Mouse (Mus musculus) intestine, embryonic 15.5 days (tissue): Measurements from ENCODE around the gene Derl2. TPM values are rescaled to one million over a fixed set of nuclear protein-coding genes. Genes with fewer than 3 reads are reported as not detected.

ENCODE experiments used
- ATAC-seq: fragments of 200-750 bp; cut with Nextera tagmentation; 2 replicates; pipeline ENCODE4 v1.8.0; 2017; ENCODE audit warnings: moderate TSS enrichment, moderate library complexity
- H3K27ac ChIP-seq: fragments of 300-500 bp; sonication (generic); 2 replicates; pipeline ENCODE4 v1.5.1; 2015; ENCODE audit warnings: mild to moderate bottlenecking, inconsistent platforms
- H3K27me3 ChIP-seq: fragments of 300-500 bp; sonication (generic); replicated peaks from 2 replicates; pipeline ENCODE4 v1.6.1; 2015; ENCODE audit warnings: inconsistent platforms
- H3K36me3 ChIP-seq: fragments of 300-500 bp; sonication (generic); 2 replicates; pipeline ENCODE4 v1.6.1; 2015; ENCODE audit warnings: inconsistent platforms
- H3K4me1 ChIP-seq: fragments of 300-500 bp; sonication (generic); replicated peaks from 2 replicates; pipeline ENCODE4 v1.6.1; 2015; ENCODE audit warnings: inconsistent platforms
- H3K4me2 ChIP-seq: fragments of 300-500 bp; sonication (generic); replicated peaks from 2 replicates; pipeline ENCODE4 v1.6.1; 2015; ENCODE audit warnings: mild to moderate bottlenecking, inconsistent platforms
- H3K4me3 ChIP-seq: fragments of 300-500 bp; sonication (generic); replicated peaks from 2 replicates; pipeline ENCODE4 v1.5.1; 2015; ENCODE audit warnings: inconsistent platforms
- H3K9ac ChIP-seq: fragments of 300-500 bp; sonication (generic); 2 replicates; pipeline ENCODE4 v1.6.1; 2015; ENCODE audit warnings: inconsistent platforms
- H3K9me3 ChIP-seq: fragments of 300-500 bp; sonication (generic); 2 replicates; pipeline ENCODE4 v1.6.1; 2016; ENCODE audit warnings: inconsistent platforms
- WGBS: fragments of 180-500 bp; shearing (Covaris S2); methylation state at CpG from one replicate; pipeline ENCODE4 v1.1.7; 2015; 5-methylcytosine and 5-hydroxymethylcytosine counted together
- polyA plus RNA-seq: library from polyadenylated mRNA; unstranded; fragments of >200 nt; fragmentation: Nextera tagmentation; extraction: Ambion mirVana; gene quantifications from 2 replicates; pipeline ENCODE4 v1.2.1, GENCODE M21; 2015

Gene Derl2
- polyA plus RNA-seq, 1 experiment from 2014 or later: 71.8 TPM

DNA sequence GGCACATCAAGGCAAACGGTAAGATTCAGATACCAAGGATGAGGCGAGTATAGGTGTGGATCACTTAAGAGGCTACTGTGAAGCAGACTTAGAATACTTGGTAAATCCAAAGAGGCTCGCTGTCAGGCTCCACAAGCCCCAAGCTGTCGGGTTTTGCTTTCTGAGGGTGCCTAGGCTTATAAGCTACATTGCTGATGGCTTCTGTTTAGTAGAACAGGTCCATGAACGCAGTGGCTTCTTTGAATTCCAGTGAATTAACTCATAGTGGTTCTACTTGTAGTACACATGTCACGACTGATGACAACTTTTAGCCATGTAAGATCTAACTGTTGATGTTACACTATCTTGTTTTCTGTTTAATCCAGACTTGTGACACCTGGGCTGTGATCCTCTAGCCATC lies 42.3 kb downstream of the Derl2 start:
- Histone ChIP-seq H3K9ac (no peak overlapping the region), H3K27me3 (no peaks in the 10 kb centered on the region), H3K4me1 (peaks cover 14% of the 10 kb centered on the region), H3K4me3 (no peak overlapping the region), H3K4me2 (no peak overlapping the region), H3K27ac (no peak overlapping the region), H3K9me3 (no peaks in the 10 kb centered on the region), H3K36me3 (peaks cover 52% of the 10 kb centered on the region)
- 86% methylated on average over 6 of the region's 6 CpGs for whole genome bisulfite sequencing
- no peak for ATAC-seq

DNA sequence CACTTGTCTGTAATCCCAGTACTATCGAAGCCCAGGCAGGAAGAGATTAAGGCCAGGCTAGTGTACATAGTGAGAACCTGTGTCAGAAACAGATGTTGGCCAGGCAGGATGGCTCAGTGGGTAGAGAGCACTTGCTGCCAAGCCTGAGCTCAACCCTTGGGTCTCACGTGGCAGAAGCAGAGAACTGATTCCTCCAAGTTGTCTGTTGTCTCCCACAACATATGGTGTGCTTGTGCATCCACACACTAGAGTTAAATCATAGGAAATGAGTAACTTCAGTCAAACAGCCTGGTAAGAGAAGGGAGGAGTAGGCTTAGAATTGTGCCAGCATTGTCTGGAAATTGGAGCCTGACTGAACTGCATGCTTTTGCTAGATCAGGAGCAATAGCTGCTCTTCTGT lies 44.4 kb downstream of the Derl2 start:
- Histone ChIP-seq H3K36me3 (peaks cover 43% of the 10 kb centered on the region), H3K4me1 (peaks cover 5% of the 10 kb centered on the region), H3K27ac (no peak overlapping the region), H3K9ac (no peak overlapping the region), H3K4me3 (no peak overlapping the region), H3K4me2 (no peak overlapping the region), H3K27me3 (no peaks in the 10 kb centered on the region), H3K9me3 (no peaks in the 10 kb centered on the region)
- no peak for ATAC-seq
- 77% methylated on average over 2 of the region's 2 CpGs for WGBS

DNA sequence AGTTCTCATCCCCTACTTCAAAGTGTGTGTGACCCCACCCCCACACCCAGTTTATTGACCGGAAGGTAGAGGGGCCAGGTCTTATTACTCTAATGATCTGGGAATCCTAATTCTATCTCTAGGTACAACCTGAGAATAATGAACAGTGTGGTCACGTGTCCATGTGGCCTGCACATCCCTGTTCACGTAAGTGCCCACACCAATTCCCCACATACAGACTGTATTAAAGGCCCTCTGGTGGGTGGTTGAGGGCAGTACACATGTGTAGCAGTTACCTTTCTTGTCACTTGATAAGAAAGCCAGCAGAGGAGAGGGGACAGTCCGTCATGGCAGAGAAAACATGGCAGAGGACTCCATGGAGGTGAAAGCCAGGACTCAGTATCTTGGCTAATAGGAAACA lies 45.7 kb downstream of the Derl2 start:
- H3K27ac ChIP-seq: no peak overlapping the region
- no peak for ATAC-seq
- 71% methylated on average over 4 of the region's 4 CpGs for WGBS
- H3K9ac ChIP-seq: no peak overlapping the region
- H3K4me1 ChIP-seq: peaks cover 5% of the 10 kb centered on the region
- no peak overlapping the region for H3K4me3 ChIP-seq
- no peaks in the 10 kb centered on the region for H3K9me3 ChIP-seq
- H3K36me3 ChIP-seq: peaks cover 32% of the 10 kb centered on the region
- no peaks in the 10 kb centered on the region for H3K27me3 ChIP-seq
- H3K4me2 ChIP-seq: no peak overlapping the region

DNA sequence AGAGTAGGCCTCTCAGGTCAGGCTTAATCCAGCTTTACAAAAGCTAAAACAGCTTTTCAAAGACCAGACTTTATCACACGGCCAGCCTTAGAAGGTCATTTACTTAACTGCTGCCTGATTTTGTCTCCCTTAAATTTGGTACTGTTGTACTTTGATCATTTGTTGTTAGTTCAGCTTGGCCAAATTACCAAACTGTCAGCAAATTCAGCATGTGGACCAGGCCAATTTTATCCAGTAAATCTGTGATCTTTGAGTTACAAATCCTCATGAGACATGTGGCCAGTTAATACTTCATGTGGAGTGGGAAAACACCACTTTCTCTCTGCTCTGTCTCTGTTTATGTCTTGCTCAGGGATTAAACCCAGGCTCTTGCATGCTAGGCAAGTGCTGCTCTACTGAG lies 47.1 kb downstream of the Derl2 start:
- Histone ChIP-seq H3K27me3 (no peaks in the 10 kb centered on the region), H3K4me2 (no peak overlapping the region), H3K27ac (no peak overlapping the region), H3K9ac (no peak overlapping the region), H3K9me3 (no peaks in the 10 kb centered on the region), H3K36me3 (0 out of 2 replicates have a peak, but pooled peaks cover 20% of the 10 kb centered on the region), H3K4me3 (no peak overlapping the region), H3K4me1 (peaks cover 12% of the 10 kb centered on the region)
- no peak for ATAC-seq
- 67% methylated on average over 1 of the region's 1 CpGs for WGBS

DNA sequence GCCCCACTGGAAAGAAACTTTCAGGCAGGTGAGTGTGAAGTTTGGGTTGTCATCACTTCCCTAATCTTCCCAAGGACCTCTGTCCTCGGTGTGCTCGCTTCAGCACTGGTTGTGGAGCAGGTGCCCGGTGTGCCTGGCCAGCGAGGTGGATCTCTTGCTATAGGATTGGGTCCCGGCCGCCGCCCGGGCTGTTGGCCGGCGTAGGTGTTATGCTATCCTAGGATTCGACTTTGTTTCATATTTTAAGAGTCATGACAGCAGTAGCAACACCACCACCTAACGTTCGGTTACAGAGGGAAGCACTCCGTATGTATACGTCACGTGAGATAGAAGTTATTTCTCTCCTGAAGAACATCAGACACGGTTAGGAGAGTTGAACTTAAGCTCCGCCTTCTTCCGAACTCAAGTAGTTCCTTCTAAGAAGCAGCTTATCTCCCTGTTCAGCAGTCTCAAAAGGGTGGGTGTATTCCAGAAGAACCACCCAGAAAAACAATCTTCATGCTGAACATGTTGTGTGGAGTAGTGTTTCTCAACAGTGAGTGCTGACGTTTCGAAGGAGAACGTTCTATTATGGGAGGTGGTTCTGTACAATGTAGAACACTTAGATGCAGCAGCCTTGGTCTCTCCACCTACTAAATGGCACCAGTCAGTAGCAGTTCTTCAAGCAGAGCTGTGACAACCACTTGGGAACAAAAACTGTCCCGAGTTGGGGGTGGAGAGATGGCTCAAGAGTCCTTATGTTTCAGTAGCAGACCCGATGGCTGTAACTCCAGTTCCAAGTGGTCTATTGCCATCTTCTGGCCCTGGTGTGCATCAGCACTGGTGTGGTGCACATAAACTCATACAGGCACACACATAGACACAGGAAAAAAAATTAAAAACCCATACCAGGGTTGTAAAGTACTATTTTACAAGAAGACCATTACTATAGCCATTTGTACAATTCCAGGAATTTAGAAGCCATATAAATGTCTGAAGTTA lies 48.8 kb downstream of the Derl2 start:
- Histone ChIP-seq H3K36me3 (peaks cover 10% of the 10 kb centered on the region; the same call in 1 of the 2 replicates), H3K9me3 (no peaks in the 10 kb centered on the region), H3K4me2 (peak overlapping the region; percentile 76), H3K27me3 (no peaks in the 10 kb centered on the region), H3K27ac (peak overlapping the region; percentile 79), H3K4me3 (peak overlapping the region; percentile 90), H3K9ac (peak overlapping the region; percentile 53), H3K4me1 (peaks cover 12% of the 10 kb centered on the region)
- peak; percentile 48 for ATAC-seq
- 15% methylated on average over 24 of the region's 24 CpGs for WGBS

DNA sequence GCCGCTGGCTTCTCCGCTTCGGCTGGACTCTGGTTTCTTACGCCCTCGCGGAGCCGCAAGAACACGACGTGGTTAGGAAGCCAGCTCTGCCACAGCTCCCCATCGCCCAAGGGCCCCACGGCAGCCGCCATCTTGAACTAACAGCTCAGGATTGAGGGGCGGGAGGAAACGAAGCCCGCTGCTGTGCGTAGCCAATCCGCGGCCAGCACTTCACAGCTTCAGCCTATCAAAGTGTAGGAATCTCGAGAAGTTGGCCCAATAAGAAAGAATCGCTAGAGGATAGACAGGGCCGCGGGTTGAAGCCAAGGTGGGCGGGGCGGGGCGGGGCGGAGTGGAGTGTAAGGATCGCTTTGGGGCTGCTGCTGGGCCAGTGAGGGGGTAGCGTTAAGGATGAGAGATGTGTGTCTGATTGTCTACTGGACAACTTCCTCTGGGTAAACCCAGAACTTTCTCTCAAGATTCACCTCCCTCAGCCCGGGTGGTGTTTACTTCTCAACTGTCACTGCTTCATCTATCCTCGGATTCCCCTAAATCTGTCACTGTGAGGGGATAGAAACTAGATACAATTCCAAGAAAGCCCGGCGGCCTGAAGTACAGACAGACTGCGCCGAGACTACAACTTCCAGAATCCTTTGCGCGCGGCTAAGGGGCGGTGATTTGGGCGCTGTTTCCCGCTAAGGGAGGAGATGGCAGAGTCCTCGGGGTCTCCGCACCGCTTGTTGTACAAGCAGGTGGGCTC lies 49.7 kb downstream of the Derl2 start, which contains the start of the genes Nup88 and Rpain:
Gene Nup88 (minus strand): TSS at position 153 of the 739 bp plus-strand sequence.
Gene Rpain (plus strand): TSS at position 393 of the 739 bp plus-strand sequence.
- Histone ChIP-seq H3K27me3 (no peaks in the 10 kb centered on the region), H3K4me2 (peak within 1 kb of the TSS; percentile 76), H3K9me3 (no peaks in the 10 kb centered on the region), H3K27ac (peak within 1 kb of the TSS; percentile 85), H3K4me1 (peaks cover 12% of the 10 kb centered on the region), H3K9ac (peak within 1 kb of the TSS; percentile 90), H3K36me3 (peaks cover 13% of the 10 kb centered on the region; the same call in 1 of the 2 replicates), H3K4me3 (peak within 1 kb of the TSS; percentile 90)
- under 1% methylated on average over 43 of the region's 43 CpGs for WGBS
- ATAC-seq: peak; percentile 98

DNA sequence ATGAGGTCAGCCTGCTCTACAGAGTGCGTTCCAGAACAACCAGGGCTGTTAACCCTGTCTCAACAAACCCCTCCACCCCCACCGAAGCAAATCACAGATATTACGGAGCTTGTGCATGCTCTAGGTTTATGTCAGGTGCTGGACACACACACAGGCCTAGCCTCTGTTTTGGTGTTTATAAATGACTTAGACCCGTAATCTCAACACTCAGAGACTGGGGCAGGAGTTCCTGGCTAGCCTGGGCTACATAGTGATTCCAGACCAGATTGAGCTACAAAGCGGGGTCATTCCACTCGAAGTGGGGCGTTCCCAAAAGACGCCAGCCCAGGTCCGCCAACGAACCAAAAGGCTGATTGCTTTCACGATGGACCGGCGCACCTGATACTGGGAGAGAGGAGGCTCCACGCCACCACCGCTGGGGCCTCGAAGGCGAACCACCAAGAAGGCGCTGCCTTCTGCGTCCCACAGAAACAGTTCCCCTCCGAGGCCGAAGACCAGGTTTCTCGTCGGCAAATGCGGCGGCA lies 50.3 kb downstream of the Derl2 start:
- no peaks in the 10 kb centered on the region for H3K27me3 ChIP-seq
- H3K9ac ChIP-seq: peak overlapping the region; percentile 90
- H3K4me3 ChIP-seq: peak overlapping the region; percentile 90
- WGBS: under 1% methylated on average over 25 of the region's 25 CpGs
- no peaks in the 10 kb centered on the region for H3K9me3 ChIP-seq
- peaks cover 16% of the 10 kb centered on the region; the same call in 1 of the 2 replicates for H3K36me3 ChIP-seq
- peak overlapping the region; percentile 76 for H3K4me2 ChIP-seq
- H3K4me1 ChIP-seq: peaks cover 12% of the 10 kb centered on the region
- H3K27ac ChIP-seq: peak overlapping the region; percentile 85
- ATAC-seq: peak; percentile 34

DNA sequence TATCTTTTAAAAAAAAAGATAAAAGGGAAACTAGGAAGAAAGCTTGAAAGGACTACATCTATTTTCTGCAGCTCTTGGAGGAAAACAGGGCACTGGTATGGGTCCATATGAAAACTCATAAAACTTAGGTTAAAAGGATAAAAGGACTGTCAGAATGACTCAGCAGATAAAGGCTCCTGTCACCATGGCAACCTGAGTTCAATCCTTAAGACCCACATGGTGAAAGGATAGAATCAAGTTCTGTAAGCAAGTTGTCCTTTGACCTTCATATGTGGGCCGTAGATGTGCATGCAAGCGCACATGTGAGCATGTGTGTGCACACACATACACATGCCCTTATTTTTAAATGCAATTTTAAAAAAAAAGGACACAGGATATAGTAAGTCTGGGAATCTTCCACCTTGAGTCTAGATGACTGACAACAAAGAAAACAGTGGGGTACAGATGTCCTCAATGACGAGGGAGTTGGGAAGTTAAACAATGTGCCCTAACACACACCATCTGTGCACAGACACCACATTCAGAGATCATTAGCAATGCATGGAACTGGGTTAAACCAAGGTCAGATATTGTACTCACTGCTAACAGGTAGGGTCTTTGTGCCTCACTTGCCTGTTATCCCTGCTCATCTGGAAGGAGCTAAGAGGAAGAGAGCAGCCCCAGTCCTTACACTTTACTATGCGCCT lies 55.3 kb downstream of the Derl2 start:
- WGBS: 81% methylated on average over 4 of the region's 4 CpGs

DNA sequence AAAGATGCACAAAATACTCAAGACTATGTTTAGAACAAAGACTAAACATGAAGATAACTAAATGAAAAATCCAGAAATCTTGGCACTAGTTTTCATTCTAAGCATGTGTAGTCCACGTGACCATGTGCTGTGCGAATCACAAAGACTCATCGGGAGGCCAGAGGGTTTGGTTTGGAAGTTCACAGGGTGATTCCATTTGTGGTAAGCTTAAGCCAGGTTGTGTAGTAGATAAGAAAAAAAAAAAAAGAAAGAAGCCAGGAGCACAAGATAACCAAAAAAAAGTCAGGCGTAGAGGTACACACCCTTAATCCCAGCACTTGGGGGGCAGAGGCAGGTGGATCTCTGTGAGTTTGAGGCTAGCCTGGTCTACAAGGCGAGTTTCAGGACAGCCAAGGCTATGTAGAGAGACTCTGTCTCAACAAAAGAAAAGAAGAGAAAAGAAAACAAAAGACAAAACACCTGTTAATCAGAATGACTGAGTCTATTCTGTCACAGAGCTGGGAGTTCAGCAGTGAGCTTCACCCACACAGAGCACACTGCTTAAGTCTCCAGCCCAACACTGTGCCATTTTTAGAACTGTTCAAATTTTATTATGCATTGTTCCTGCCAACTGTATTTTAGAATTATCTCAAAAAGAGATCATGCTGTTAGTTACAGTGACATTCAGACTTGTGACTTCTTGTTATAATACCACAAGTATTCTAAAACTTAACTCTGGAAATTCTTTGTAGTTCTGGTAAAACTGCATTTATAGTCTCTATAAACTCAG lies 58.7 kb downstream of the Derl2 start:
- H3K36me3 ChIP-seq: peaks cover 39% of the 10 kb centered on the region
- H3K4me3 ChIP-seq: no peak overlapping the region
- no peak overlapping the region for H3K4me2 ChIP-seq
- ATAC-seq: no peak
- 92% methylated on average over 5 of the region's 5 CpGs for WGBS
- H3K9ac ChIP-seq: no peak overlapping the region
- H3K9me3 ChIP-seq: no peaks in the 10 kb centered on the region
- no peak overlapping the region for H3K27ac ChIP-seq
- H3K4me1 ChIP-seq: no peaks in the 10 kb centered on the region
- H3K27me3 ChIP-seq: no peaks in the 10 kb centered on the region

More for the DNA sequence above, 55.3 kb downstream of the Derl2 start:
- ATAC-seq: no peak
- H3K36me3 ChIP-seq: peaks cover 31% of the 10 kb centered on the region
- H3K4me1 ChIP-seq: 0 out of 2 replicates have a peak, but pooled peaks cover 8% of the 10 kb centered on the region
- no peak overlapping the region for H3K9ac ChIP-seq
- H3K4me2 ChIP-seq: no peak overlapping the region
- H3K27ac ChIP-seq: no peak overlapping the region
- no peaks in the 10 kb centered on the region for H3K27me3 ChIP-seq
- no peak overlapping the region for H3K4me3 ChIP-seq
- H3K9me3 ChIP-seq: no peaks in the 10 kb centered on the region
